In genomic region chr12:79719091-79719846, GRCm38 (mm10) we compare ENCODE assay signal across 11 mouse cellular contexts.
DNase-seq lines count a peak whose midpoint lies in the region; ATAC-seq and TF ChIP-seq lines count a peak whose summit lies in the region.
"Had no signal": no experiment of that assay in that cellular context is flagged by ENCODE, and none has a peak within 500 bp of the region (broad histone marks: within the 10 kb centered on the region; RNA-seq: fewer than 3 reads in every experiment).

No protein-coding gene starts in this region.

- no peaks in the 10 kb centered on the region for H3K27me3 ChIP-seq in ES-Bruce4 (ENCODE audit: control insufficient read depth, insufficient read depth, low read length, poor library complexity, severe bottlenecking)
- H3K27me3 ChIP-seq in forebrain, embryonic 15.5 days = no peaks in the 10 kb centered on the region
- H3K27me3 ChIP-seq in liver, postnatal 0 days (ENCODE audit: insufficient read depth, low read length) = no peaks in the 10 kb centered on the region

- no peak overlapping the region for H3K4me2 ChIP-seq in forebrain, embryonic 15.5 days (replicated peaks)
- no peak overlapping the region for H3K4me2 ChIP-seq in liver, postnatal 0 days (ENCODE audit: low read depth, low read length)

- H3K4me1 ChIP-seq in ES-Bruce4 (ENCODE audit: control insufficient read depth, insufficient read depth, low read length) = peaks cover 4% of the 10 kb centered on the region
- peaks cover 32% of the 10 kb centered on the region for H3K4me1 ChIP-seq in forebrain, embryonic 15.5 days
- no peaks in the 10 kb centered on the region for H3K4me1 ChIP-seq in liver, postnatal 0 days (ENCODE audit: insufficient read depth)

- peaks cover 5% of the 10 kb centered on the region; the same call in 1 of the 2 replicates for H3K9me3 ChIP-seq in ES-Bruce4 (replicated peaks; ENCODE audit: control insufficient read depth, insufficient read depth, low read length, poor library complexity, severe bottlenecking)
- no peaks in the 10 kb centered on the region for H3K9me3 ChIP-seq in forebrain, embryonic 15.5 days
- H3K9me3 ChIP-seq in liver, postnatal 0 days (ENCODE audit: low read length) = no peaks in the 10 kb centered on the region

- TF ChIP-seq POLR2A in ES-Bruce4 (IDR thresholded peaks at IDR 0.05; ENCODE audit: insufficient read depth, low read length) = no peak

- no peaks in the 10 kb centered on the region for H3K36me3 ChIP-seq in ES-Bruce4 (ENCODE audit: control insufficient read depth, insufficient read depth, low read length, poor library complexity, severe bottlenecking)
- H3K36me3 ChIP-seq in forebrain, embryonic 15.5 days = no peaks in the 10 kb centered on the region
- H3K36me3 ChIP-seq in liver, postnatal 0 days (replicated peaks; ENCODE audit: insufficient read depth, low read length) = no peaks in the 10 kb centered on the region

- TF ChIP-seq EP300 in ES-Bruce4 (IDR thresholded peaks at IDR 0.05; ENCODE audit: insufficient read depth, low read depth, low read length) = 0 out of 2 replicates have a peak, but pooled peaks have one; percentile 30
- no peak for TF ChIP-seq EP300 in liver, postnatal 0 days (IDR thresholded peaks at IDR 0.05; ENCODE audit: low read depth)

- DNase-seq in heart, adult 11 months = peak; percentile 83
- no peak for DNase-seq in heart, adult 18-20 months
- DNase-seq in mesoderm, embryonic 11.5 days (ENCODE audit: low read depth, low spot score) = peak; percentile 81
- DNase-seq in liver, postnatal 0 days = no peak
- no peak for DNase-seq in adrenal gland, postnatal 25 days
- DNase-seq in kidney, postnatal 4 days = no peak
- DNase-seq: kidney, postnatal 10 days; right cerebral cortex, adult 18-20 months had no signal

- H3K9ac ChIP-seq in ES-Bruce4 (ENCODE audit: low read depth, poor library complexity, severe bottlenecking) = no peak overlapping the region
- no peak overlapping the region for H3K9ac ChIP-seq in forebrain, embryonic 15.5 days (replicated peaks)
- H3K9ac ChIP-seq in liver, postnatal 0 days (replicated peaks) = no peak overlapping the region

- no peak overlapping the region for H3K27ac ChIP-seq in ES-Bruce4 (ENCODE audit: insufficient read depth, low read length)
- H3K27ac ChIP-seq in forebrain, embryonic 15.5 days (replicated peaks) = peak overlapping the region; percentile 69
- H3K27ac ChIP-seq in liver, postnatal 0 days (ENCODE audit: low read depth) = no peak overlapping the region
- H3K27ac ChIP-seq: macrophage had no signal

- no peak overlapping the region for H3K4me3 ChIP-seq in ES-Bruce4 (ENCODE audit: low read depth, low read length)
- H3K4me3 ChIP-seq in forebrain, embryonic 15.5 days = no peak overlapping the region
- no peak overlapping the region for H3K4me3 ChIP-seq in liver, postnatal 0 days (ENCODE audit: low read depth, low read length)

- TF ChIP-seq CTCF in ES-Bruce4 (IDR thresholded peaks at IDR 0.05; ENCODE audit: low read depth, low read length) = no peak
- no peak for TF ChIP-seq CTCF in liver, postnatal 0 days (IDR thresholded peaks at IDR 0.05; ENCODE audit: low read depth)

- ATAC-seq in forebrain, embryonic 15.5 days (replicated peaks) = peak; percentile 87
- no peak for ATAC-seq in liver, postnatal 0 days

- 4% methylated on average over 10 of the region's 10 CpGs for WGBS in forebrain, embryonic 15.5 days
- 74% methylated on average over 10 of the region's 10 CpGs for WGBS in liver, postnatal 0 days (ENCODE audit: insufficient replicate concordance)

Comparison
In these comparisons a context has a peak if more than half of its experiments do, and no peak if none do; other contexts are left out.
1. DNase-seq: peak in heart, adult 11 months (single experiment) and mesoderm, embryonic 11.5 days (single experiment); none in heart, adult 18-20 months (0 of 2), liver, postnatal 0 days (single experiment), adrenal gland, postnatal 25 days (single experiment) and kidney, postnatal 4 days (0 of 2).